Mouse (Mus musculus) embryo, embryonic 9.5 days (tissue): ENCODE data around the gene Cdrt4.

ENCODE experiments used
- DNase-seq: peaks from one replicate; pipeline ENCODE4 v3.0.0-alpha.2; 2017; ENCODE audit errors: extremely low spot score

Gene Cdrt4

DNA sequence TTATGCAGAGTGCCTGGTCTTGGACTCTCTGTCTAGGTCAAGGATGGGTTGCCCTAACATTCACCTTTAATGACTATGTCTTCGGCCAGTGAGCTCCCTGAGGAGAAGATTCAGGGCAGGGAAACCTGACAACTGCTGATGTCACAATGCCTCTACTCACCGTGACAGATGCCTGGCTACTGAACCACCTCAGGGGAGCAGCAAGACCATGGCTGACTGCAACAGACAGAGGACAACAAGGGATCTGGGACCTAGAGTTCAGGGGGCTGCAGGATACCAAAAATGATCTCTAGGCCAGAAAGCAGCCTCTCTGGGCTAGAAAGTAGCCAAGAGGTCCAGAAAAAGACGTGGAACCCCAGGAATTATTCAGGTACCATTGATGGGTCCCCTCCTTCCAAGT lies at the start of gene Cdrt4:
Cdrt4 (plus strand) TSS at position 182 of the 400 bp plus-strand sequence.
- DNase-seq: no peak

- DNase-seq: peak; percentile 69
Observed at GRCm38 (mm10) chr11:62901699-62902323, 49.2 kb upstream of the Cdrt4 start.

DNA sequence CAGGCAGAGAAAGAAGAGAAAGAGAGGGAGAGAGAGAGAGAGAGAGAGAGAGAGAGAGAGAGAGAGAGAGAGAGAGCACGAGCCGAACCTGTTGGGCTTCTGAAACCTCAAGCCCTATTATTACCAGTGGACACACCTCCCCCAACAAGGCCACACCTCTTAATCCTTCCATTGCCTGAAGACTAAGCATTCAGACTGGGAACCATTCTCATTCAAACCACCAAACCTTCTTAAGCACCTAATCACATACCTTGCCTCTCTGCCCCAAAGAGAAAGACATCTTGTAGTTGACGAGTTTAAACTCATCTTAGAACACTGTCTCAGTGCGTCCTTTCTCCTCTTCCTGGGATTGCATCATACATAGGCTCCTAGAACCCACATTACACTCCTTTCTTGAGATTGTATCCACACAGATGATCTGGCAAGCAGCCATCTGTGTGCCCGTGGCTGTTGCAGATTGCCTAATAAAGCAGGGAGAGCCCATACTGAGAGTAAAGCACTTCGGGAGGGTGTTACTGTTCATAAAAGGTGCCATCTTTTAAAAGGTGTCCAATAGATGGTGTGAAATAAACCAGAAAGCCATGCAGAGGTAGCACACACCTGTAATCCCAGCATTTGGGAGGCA lies 47.0 kb upstream of the Cdrt4 start:
- no peak for DNase-seq

DNA sequence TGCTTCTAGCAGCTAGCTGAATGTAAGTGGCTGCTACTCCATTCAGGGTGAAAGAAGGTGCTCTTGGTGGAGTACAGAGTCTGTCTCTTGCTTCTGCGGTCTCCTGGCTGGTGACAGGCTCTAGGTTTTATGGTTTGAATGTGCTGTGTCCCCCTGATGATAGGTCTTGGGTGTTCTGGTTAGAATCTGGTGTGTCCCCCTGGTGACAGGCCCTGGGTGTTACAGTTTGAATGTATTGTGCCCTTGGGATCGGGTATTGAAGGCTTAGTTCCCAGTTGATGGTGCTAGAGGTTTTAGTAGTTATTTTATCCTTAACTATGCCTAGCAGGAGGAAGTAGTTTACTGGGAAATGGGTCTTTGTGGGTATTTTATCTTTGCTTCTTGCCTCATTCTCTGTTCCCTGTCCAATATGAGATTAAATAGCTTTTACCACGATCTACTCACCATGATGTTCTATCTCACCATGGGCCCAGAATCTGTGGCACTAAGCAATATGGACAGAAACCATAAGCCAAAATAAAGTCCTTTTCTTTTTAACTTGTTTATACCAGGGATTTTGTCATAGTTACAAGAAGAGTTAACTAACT lies 41.2 kb upstream of the Cdrt4 start:
- no peak for DNase-seq

DNA sequence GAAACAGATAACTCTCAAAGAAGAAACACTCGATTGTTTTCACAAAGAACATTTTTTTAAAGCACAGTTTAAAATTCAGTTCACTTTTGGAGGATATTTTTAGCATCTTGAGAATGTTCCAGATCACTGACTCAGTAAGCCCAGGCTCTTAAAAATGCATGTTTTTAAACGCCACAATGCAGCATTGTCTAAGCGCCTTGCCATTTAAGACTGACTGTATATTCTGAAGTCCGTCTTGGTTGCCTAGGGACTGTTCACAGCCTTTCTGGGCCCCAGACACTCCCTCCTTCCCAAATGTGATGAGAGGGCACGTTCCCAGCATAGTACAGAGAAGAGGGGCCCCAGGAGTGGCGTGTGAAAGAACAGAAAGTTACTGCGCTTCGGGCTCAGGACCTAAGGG lies 39.6 kb upstream of the Cdrt4 start:
- no peak for DNase-seq

GRCm38 (mm10) chr11:62913141-62913540 lies 37.9 kb upstream of the Cdrt4 start:
- DNase-seq: no peak

DNA sequence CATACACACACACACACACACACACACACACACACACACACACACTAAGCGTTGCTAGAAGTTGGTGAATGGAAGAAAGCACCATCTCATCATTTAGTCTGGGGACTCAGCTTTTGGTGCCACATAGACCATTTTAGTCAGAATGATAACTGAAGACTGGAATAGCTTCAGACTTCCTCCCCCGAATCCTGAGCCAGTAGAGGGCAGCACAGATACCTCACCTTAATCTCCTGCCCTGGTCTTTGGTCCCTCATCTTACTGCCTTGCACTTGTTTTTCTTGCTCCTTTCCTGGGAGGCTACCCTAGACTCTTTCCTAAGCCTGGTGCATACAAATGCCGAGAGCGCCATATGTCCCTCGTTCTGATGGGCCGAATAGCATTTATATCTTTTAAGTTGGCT lies 36.5 kb upstream of the Cdrt4 start:
- DNase-seq: no peak

- DNase-seq: no peak
Observed at GRCm38 (mm10) chr11:62915486-62915885, 35.5 kb upstream of the Cdrt4 start.

DNA sequence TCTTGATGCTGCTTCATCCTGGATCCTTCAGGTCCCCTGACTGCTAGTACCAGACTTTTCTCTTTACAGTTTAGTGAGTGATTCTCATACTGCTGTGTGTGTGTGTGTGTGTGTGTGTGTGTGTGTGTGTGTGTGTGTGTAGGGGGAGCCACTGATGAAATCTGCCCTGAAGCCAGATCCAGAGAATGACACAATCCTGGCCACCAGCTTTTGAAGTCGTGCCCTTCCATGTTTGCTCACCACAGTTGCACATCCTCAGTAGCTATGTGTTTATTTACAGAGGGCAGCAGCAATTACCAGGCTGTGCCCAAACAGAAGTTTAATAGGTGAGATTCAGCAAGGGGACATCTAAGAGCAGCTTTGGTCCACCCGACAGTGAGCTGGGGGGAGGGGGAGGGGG lies 34.2 kb upstream of the Cdrt4 start:
- DNase-seq: no peak

DNA sequence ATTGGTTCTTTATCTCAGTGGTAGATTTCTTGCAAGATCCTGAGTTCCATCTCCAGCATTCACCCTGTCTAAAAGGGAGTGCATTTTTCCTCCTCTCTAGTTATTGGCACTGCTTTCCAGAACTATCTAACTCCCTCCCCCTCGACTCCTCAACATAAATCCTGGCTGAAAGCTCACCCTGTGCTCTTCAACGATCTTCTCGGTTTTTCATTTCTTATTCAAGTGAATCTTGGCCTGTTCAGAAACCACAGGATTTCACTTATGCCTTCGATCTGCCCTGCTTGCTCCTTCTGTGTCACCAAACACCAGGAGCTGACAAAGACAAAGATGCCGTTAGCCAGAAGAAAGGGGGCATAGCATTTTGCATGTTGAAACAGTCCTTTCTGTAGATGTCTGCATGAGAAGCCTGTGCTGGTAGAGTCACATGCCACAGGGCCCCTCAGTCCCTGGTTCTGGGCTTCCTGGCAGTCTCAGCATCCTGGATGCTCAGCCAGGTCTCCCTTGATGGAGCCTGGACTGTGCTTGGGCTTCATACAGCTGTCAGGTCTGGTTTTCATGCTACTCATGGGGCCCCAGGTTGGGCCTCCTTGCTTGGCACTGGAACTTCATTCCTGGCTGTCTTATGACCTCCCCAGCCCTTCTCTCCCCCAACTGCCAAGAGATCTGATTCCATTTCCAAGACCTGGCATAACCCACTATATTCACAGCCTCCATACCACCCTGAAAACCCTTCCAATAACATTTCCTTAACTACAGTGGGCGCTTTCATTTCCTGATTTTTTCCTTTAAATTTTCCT lies 30.8 kb upstream of the Cdrt4 start:
- no peak for DNase-seq

DNA sequence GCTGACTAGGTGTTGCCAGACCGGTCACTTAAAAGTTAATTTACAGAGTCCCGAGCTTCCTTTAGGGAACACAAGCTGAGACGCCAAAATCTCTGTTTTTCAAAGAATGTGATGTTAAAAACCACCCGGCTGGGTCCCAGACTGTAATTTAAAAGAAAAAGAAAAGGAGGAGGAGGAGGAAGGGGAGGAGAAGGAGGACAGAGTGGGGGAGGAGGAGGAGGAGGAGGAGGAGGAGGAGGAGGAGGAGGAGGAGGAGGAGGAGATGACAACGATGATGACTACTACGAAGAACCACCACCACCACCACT lies 30.3 kb upstream of the Cdrt4 start:
- DNase-seq: no peak

GRCm38 (mm10) chr11:62921052-62921977 lies 29.7 kb upstream of the Cdrt4 start:
- peak; percentile 91 for DNase-seq

DNA sequence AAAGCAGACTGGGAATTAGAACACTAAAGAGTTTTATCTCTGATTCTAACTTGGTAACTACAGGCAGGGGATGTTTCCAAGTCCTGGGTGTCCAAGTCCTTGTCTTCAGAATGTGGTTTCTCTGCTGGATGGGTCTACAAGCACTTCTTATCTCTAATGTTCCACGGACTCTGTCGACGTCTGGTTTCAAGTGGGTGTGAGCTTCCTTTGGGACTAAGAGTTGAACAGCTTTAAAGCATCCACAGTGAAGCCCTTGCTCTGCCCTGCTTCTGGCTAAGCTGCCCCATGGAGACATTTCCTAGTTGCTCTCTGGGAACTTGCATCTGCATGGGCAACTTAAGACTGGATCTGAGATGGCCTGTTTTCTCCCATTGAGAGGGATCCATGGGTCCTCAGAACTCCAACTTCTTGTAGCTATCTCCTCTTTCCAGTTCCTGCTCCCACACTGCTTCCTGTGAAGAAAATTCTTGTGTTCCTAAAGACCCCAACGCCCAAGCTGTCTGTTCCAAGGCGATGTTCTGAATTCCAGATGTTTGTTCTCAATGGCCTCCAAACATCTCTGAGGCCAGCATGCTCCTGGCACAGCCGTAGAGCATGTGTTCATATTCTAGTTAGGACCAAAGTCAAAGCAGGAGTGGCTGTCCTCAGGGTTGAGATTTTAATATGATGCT lies 26.8 kb upstream of the Cdrt4 start:
- no peak for DNase-seq

DNA sequence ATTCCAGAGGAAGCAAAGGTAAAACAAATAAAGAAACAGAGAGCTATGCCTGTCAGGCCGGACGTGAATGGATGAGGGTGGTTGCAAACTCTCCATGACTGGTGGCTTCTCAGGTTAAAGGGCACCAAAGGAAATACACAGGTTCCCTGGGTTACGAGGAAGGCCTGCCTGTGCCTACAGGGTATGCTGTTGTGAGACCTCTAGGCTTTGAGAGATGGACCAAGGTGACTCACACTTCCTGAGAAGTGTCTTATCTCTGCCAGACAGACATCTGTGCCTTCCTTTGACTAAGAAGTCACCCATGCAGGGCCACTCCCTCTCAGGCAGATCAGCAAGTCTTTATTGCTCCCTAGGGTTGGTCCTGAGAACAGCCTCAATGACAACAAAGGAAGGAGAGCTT lies 21.2 kb upstream of the Cdrt4 start:
- DNase-seq: peak; percentile 28

GRCm38 (mm10) chr11:62930574-62930973 lies 20.4 kb upstream of the Cdrt4 start:
- DNase-seq: no peak

DNA sequence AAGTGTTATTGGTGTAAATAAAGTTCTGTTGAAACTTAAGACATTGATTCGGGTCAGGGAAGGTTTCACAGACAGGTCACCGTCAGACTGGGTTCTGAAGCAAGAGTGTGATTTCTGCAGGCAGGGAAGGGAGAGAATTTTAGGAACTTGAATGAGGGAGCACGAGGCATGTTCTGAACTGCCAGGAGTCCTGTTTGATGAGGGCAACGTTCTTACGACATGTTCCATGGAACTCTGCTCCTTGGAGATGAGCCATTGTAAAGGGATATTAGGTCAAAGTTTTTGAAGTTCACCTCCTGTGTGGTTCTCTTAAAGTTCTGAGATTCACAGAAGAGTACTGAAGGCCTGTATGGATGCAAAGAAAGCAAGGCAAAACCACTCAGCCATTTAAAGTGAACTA lies 19.9 kb upstream of the Cdrt4 start:
- no peak for DNase-seq

DNA sequence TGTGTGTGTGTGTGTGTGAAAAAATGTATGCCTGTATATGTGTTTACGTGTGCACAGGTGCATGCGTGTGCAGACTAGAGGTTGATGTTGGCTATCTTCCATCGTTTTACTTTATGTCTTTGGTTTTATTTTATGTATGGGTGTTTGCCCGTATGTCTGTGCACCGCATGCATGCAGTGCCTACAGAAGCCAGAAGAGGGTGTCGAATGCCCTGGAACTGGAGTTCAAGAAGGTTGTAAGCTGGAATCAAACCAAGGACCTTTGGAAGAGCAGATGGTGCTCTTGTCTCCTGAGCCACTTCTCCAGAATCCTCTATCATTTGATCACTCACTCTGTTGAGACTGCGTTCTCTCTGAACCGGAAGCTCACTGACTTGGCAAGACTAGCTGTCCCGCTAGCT lies 17.9 kb upstream of the Cdrt4 start:
- no peak for DNase-seq

DNA sequence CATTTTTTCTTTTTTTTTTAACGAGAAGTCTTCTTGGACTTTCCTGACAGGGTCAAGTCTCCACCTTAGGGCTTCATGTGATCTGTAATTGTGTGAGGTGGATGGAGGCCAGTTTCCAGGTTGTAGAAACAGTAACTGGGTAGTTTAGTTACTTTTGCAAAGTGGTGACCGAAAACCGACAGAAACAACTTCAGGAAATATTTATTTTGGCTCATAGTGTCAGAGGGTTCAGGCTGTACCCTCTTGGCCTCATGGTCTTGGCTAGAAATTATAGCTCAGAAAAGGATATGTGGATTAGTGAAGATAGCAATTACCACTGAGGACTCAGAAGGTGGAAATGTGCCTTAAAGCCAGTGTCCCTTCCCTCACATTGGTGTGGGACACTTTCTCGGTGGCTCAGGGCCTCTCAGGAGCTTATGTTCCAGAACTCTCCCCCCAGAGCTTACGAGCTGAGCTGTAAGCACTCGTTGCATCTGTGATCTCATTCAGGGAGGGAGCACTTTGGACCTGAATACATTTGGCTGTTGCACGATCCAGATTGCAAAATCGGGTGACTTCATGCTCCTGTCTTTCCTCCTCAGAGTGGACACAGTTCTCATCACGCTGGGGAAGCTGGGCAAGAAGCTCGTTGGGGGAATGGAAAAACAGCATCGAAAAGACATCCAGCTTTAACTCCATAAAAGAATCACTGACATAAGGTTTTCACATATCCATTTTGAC lies 16.0 kb upstream of the Cdrt4 start:
- no peak for DNase-seq

- no peak for DNase-seq
Observed at GRCm38 (mm10) chr11:62937986-62938385, 13.0 kb upstream of the Cdrt4 start.

- no peak for DNase-seq
Observed at GRCm38 (mm10) chr11:62938921-62939320, 12.1 kb upstream of the Cdrt4 start.

DNA sequence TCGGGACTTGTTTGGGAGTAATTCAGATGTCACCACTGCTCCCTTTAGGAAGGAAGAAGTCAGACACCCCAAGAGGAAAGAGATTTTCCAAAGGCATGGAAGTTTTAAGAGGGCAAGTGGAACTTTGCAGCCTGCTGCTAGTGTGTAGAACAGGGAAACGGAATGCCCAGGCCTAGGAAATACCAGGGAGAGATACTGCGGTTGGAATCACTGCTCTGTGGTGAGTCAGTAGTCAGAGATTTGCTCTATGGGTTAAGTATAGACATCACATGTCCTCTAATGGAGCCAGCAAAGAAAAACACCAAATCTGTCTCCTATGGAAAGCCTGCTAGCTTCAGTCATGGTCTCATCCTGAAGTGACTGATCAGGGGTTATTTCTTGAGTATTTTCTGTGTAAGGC lies 10.8 kb upstream of the Cdrt4 start:
- DNase-seq: no peak
